Mouse (Mus musculus) right cerebral cortex, postnatal 25 days (tissue): Measurements from ENCODE around the gene Vil1.
"Not testable (repeated sequence)": the region's sequence is repeated elsewhere in the genome, so short reads cannot be mapped to it uniquely, and the experiment has no call there.

Source experiments
- DNase-seq: peaks from one replicate; pipeline ENCODE4 v3.0.0; 2022

The Vil1 gene

GRCm38 (mm10) chr1:74387386-74387988, 21.7 kb upstream of the Vil1 start:
- no peak for DNase-seq

GRCm38 (mm10) chr1:74388398-74388920, 20.7 kb upstream of the Vil1 start:
- no peak for DNase-seq

GRCm38 (mm10) chr1:74389831-74390286, 19.3 kb upstream of the Vil1 start:
- no peak for DNase-seq

- no peak for DNase-seq
Measured at GRCm38 (mm10) chr1:74390287-74390906, 18.8 kb upstream of the Vil1 start.

GRCm38 (mm10) chr1:74390924-74391748, 18.0 kb upstream of the Vil1 start, which contains the start of gene Ctdsp1:
TSS of gene Ctdsp1 (plus strand) at chr1:74391509.
- peak; percentile 96 for DNase-seq

- peak; percentile 45 for DNase-seq
Measured at GRCm38 (mm10) chr1:74391844-74392441, 17.2 kb upstream of the Vil1 start.

GRCm38 (mm10) chr1:74392446-74392994, 16.7 kb upstream of the Vil1 start:
- DNase-seq: no peak

- no peak for DNase-seq
Measured at GRCm38 (mm10) chr1:74393010-74393409, 16.2 kb upstream of the Vil1 start.

GRCm38 (mm10) chr1:74393697-74394096, 15.5 kb upstream of the Vil1 start:
- no peak for DNase-seq

- DNase-seq: no peak
Measured at GRCm38 (mm10) chr1:74394311-74394710, 14.9 kb upstream of the Vil1 start.

- DNase-seq: no peak
Measured at GRCm38 (mm10) chr1:74394858-74395257, 14.3 kb upstream of the Vil1 start.

GRCm38 (mm10) chr1:74395290-74395689, 13.9 kb upstream of the Vil1 start:
- DNase-seq: no peak

GRCm38 (mm10) chr1:74396456-74397222, 12.5 kb upstream of the Vil1 start:
- DNase-seq: not testable (repeated sequence)

GRCm38 (mm10) chr1:74397268-74397918, 11.8 kb upstream of the Vil1 start:
- peak; percentile 89 for DNase-seq

- peak; percentile 35 for DNase-seq
Measured at GRCm38 (mm10) chr1:74397919-74398451, 11.2 kb upstream of the Vil1 start.

GRCm38 (mm10) chr1:74400531-74400930, 8.6 kb upstream of the Vil1 start:
- no peak for DNase-seq

- no peak for DNase-seq
Measured at GRCm38 (mm10) chr1:74401015-74401702, 8.0 kb upstream of the Vil1 start.

GRCm38 (mm10) chr1:74404206-74404605, 5.0 kb upstream of the Vil1 start:
- DNase-seq: no peak

- DNase-seq: no peak
Measured at GRCm38 (mm10) chr1:74411753-74412325, 2.7 kb downstream of the Vil1 start.

GRCm38 (mm10) chr1:74412711-74413110, 3.5 kb downstream of the Vil1 start:
- no peak for DNase-seq
